Mouse (Mus musculus): ENCODE data around the gene Otud5.
"Not testable (repeated sequence)": the region's sequence is repeated elsewhere in the genome, so short reads cannot be mapped to it uniquely, and the experiment has no call there.

GRCm38 (mm10) chrX:7917960-7918359 lies 76.8 kb downstream of the Otud5 start:
- not testable (repeated sequence) for TF ChIP-seq CTCF (IDR thresholded peaks at IDR 0.05; ENCODE audit: low read depth, low read length); POLR2AphosphoS5 (IDR thresholded peaks at IDR 0.05; ENCODE audit: insufficient replicate concordance, low read depth, low read length); GATA1 (IDR thresholded peaks at IDR 0.05; ENCODE audit: borderline replicate concordance, low read length)
